Mouse (Mus musculus): ENCODE results near the gene Aqp12. TPM values are rescaled to one million over a fixed set of nuclear protein-coding genes. Genes with fewer than 3 reads are reported as not detected.

Aqp12 gene
- polyA plus RNA-seq, 1 experiment from 2014 or later, result not detected

Other genes with a start within 250 kb of the Aqp12 start
- gene Gpc1, start 174.7 kb upstream of the Aqp12 start, polyA plus RNA-seq (2014; fragmentation: Nextera tagmentation; extraction: Ambion mirVana), result 25.9 and 34.3 TPM in 2 replicates
- 0.34 and 0.70 TPM in 2 replicates for gene Ankmy1, start 103.4 kb upstream of the Aqp12 start, polyA plus RNA-seq (2014; fragmentation: Nextera tagmentation; extraction: Ambion mirVana)
- gene Dusp28, start 99.4 kb upstream of the Aqp12 start, polyA plus RNA-seq (2014; fragmentation: Nextera tagmentation; extraction: Ambion mirVana), result 6.2 and 6.9 TPM in 2 replicates
- 21.7 and 24.6 TPM in 2 replicates for gene Rnpepl1, start 95.6 kb upstream of the Aqp12 start, polyA plus RNA-seq (2014; fragmentation: Nextera tagmentation; extraction: Ambion mirVana)
- gene Capn10, start 72.0 kb upstream of the Aqp12 start, polyA plus RNA-seq (2014; fragmentation: Nextera tagmentation; extraction: Ambion mirVana), result 11.8 and 14.7 TPM in 2 replicates
- gene Gpr35, start 55.5 kb upstream of the Aqp12 start, polyA plus RNA-seq (2014; fragmentation: Nextera tagmentation; extraction: Ambion mirVana), result 0.09 TPM in 1 of 2 replicates, not detected in the other
- 5.7 and 6.3 TPM in 2 replicates for gene Kif1a, start 95.6 kb downstream of the Aqp12 start, polyA plus RNA-seq (2014; fragmentation: Nextera tagmentation; extraction: Ambion mirVana)
- 0.61 TPM in 1 of 2 replicates, not detected in the other for gene Agxt, start 128.9 kb downstream of the Aqp12 start, polyA plus RNA-seq (2014; fragmentation: Nextera tagmentation; extraction: Ambion mirVana)
- gene 2310007B03Rik, start 154.6 kb downstream of the Aqp12 start, polyA plus RNA-seq (2014; fragmentation: Nextera tagmentation; extraction: Ambion mirVana), result 0.11 TPM in 1 of 2 replicates, not detected in the other
- 0.10 and 0.24 TPM in 2 replicates for gene Crocc2, start 162.4 kb downstream of the Aqp12 start, polyA plus RNA-seq (2014; fragmentation: Nextera tagmentation; extraction: Ambion mirVana)
- gene Sned1, start 229.5 kb downstream of the Aqp12 start, polyA plus RNA-seq (2014; fragmentation: Nextera tagmentation; extraction: Ambion mirVana), result 3.0 and 3.4 TPM in 2 replicates

Measured in heart, embryonic 11.5 days (tissue).